Mouse (Mus musculus): ENCODE measurements around the gene Cbs. TPM values are rescaled to one million over a fixed set of nuclear protein-coding genes. Genes with fewer than 3 reads are reported as not detected.
"Not testable (repeated sequence)": the region's sequence is repeated elsewhere in the genome, so short reads cannot be mapped to it uniquely, and the experiment has no call there.

Gene Cbs
- polyA plus RNA-seq, 1 experiment from 2014 or later, result 10.7 TPM

DNA sequence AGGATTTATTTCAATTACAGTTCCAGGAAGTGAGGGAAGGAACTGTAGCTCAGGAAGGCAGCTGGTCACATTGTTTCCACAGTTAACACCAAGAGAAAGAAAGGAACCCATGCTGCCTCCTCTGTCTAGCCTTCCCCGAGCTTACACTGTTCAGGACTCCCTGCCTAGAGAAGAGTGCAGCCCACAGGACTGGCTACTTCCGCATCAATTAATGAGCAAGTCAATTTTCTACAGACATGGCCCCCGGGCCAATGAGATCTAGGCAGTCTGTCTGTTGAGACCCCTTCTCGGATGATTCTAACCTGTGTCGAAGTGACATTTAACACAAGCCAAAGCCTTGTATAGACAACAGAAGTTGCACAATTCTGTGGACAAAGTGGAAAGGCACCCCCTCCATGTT lies 2.1 kb downstream of the Cbs start:
- Histone ChIP-seq H3K27me3 (ENCODE audit: control insufficient read depth, insufficient read depth, low read length) (peaks cover 12% of the 10 kb centered on the region), H3K9me3 (ENCODE audit: control insufficient read depth, low read length) (no peaks in the 10 kb centered on the region), H3K9ac (replicated peaks; ENCODE audit: low read depth, low read length) (no peak overlapping the region), H3K36me3 (ENCODE audit: control insufficient read depth, insufficient read depth, low read length) (no peaks in the 10 kb centered on the region), H3K4me3 (ENCODE audit: low read depth, low read length) (no peak overlapping the region), H3K27ac (ENCODE audit: low read depth, low read length) (no peak overlapping the region), H3K4me1 (ENCODE audit: control insufficient read depth, insufficient read depth, low read length) (peaks cover 14% of the 10 kb centered on the region), H3K4me2 (ENCODE audit: low read depth, low read length) (no peak overlapping the region)
- 71% methylated on average over 5 of the region's 5 CpGs for WGBS
- ATAC-seq (ENCODE audit: low read depth), result no peak

DNA sequence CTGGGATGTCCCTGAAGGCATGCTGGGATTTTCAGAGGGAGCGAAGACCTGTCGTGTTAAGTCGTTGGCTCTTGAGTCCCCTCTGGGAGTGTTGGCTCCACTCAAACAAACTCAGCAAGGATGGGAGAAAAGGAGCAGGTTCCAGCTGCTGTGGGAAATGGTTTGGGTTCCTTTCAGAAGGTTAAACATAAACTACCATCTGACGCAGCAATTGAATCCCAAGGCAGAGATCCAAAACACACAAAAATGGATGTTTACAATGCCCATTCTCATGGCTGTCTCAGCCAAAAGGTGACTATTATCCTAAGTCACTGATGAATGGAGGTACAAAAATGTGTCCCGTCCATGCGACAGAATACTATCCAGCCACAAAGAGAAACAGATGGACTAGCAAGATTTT lies 4.0 kb downstream of the Cbs start:
- peaks cover 12% of the 10 kb centered on the region for H3K27me3 ChIP-seq (ENCODE audit: control insufficient read depth, insufficient read depth, low read length)
- no peak for ATAC-seq (ENCODE audit: low read depth)
- H3K9me3 ChIP-seq (ENCODE audit: control insufficient read depth, low read length), result no peaks in the 10 kb centered on the region
- H3K4me1 ChIP-seq (ENCODE audit: control insufficient read depth, insufficient read depth, low read length), result peaks cover 14% of the 10 kb centered on the region
- H3K27ac ChIP-seq (ENCODE audit: low read depth, low read length), result no peak overlapping the region
- WGBS, result 39% methylated on average over 6 of the region's 6 CpGs
- H3K36me3 ChIP-seq (ENCODE audit: control insufficient read depth, insufficient read depth, low read length), result no peaks in the 10 kb centered on the region
- H3K4me2 ChIP-seq (ENCODE audit: low read depth, low read length), result no peak overlapping the region
- no peak overlapping the region for H3K9ac ChIP-seq (replicated peaks; ENCODE audit: low read depth, low read length)
- no peak overlapping the region for H3K4me3 ChIP-seq (ENCODE audit: low read depth, low read length)

DNA sequence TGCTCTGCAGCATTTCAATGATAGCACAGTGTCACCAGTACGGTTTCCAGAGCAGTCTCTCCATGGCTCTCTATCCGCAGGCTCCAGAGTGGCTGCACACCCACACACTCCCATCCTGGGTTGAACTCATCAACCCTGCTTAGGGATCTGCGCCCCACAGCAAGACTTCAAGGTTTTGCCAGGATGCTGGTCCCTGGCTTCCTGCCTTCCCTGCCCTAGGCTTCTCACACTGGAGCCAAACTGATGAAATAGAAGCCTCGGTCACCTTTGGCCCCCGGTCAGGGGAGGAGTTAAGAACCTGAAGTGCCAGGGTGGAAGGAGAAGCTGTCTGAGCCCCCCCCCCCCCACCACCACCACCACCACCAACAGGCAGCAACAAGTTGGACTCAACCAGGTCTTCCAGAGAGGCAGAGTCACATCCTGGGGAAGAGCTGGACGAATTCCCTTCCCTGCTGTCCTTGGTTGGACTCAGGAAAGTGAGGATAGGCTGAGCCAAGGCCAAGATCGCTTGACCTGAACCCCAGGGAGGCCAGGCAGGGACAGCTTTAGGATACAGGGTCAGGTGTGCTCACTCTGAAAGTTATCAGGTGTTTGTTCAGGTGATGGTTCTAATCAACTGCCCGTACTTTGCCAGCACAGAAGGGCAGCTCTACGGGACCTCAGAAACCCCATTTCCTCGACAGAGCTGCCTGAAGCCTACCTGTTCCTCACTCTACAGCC lies 5.8 kb downstream of the Cbs start:
- Histone ChIP-seq H3K9ac (replicated peaks; ENCODE audit: low read depth, low read length) (no peak overlapping the region), H3K9me3 (ENCODE audit: control insufficient read depth, low read length) (no peaks in the 10 kb centered on the region), H3K36me3 (ENCODE audit: control insufficient read depth, insufficient read depth, low read length) (no peaks in the 10 kb centered on the region), H3K27ac (ENCODE audit: low read depth, low read length) (no peak overlapping the region), H3K4me2 (ENCODE audit: low read depth, low read length) (no peak overlapping the region), H3K4me3 (ENCODE audit: low read depth, low read length) (no peak overlapping the region), H3K4me1 (ENCODE audit: control insufficient read depth, insufficient read depth, low read length) (peaks cover 2% of the 10 kb centered on the region), H3K27me3 (ENCODE audit: control insufficient read depth, insufficient read depth, low read length) (peaks cover 7% of the 10 kb centered on the region)
- 86% methylated on average over 10 of the region's 10 CpGs for WGBS
- no peak for ATAC-seq (ENCODE audit: low read depth)

DNA sequence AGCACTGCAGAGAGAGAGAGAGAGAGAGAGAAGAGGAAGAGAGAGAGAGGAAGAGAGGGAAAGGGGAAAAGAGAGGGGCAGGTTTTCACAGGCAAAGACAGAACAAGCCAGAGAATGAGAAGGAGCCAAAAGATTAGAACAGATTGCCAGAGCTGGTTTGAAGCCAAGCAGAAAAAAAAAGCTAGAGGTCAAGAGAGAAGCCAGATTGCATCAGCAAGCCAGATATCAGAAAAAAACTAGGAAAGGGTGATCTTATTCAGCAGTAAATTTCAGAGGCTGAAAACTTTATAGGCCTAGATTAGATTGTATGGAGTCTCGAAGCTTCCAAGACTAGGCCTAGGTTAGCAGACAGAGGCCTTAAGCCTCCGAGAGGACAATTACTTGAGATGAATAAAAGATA lies 9.1 kb downstream of the Cbs start:
- no peaks in the 10 kb centered on the region for H3K4me1 ChIP-seq (ENCODE audit: control insufficient read depth, insufficient read depth, low read length)
- no peak overlapping the region for H3K9ac ChIP-seq (replicated peaks; ENCODE audit: low read depth, low read length)
- no peak for ATAC-seq (ENCODE audit: low read depth)
- no peak overlapping the region for H3K27ac ChIP-seq (ENCODE audit: low read depth, low read length)
- H3K27me3 ChIP-seq (ENCODE audit: control insufficient read depth, insufficient read depth, low read length), result no peaks in the 10 kb centered on the region
- no peaks in the 10 kb centered on the region for H3K9me3 ChIP-seq (ENCODE audit: control insufficient read depth, low read length)
- no peak overlapping the region for H3K4me2 ChIP-seq (ENCODE audit: low read depth, low read length)
- WGBS, result 95% methylated on average over 2 of the region's 2 CpGs
- H3K4me3 ChIP-seq (ENCODE audit: low read depth, low read length), result no peak overlapping the region
- no peaks in the 10 kb centered on the region for H3K36me3 ChIP-seq (ENCODE audit: control insufficient read depth, insufficient read depth, low read length)

DNA sequence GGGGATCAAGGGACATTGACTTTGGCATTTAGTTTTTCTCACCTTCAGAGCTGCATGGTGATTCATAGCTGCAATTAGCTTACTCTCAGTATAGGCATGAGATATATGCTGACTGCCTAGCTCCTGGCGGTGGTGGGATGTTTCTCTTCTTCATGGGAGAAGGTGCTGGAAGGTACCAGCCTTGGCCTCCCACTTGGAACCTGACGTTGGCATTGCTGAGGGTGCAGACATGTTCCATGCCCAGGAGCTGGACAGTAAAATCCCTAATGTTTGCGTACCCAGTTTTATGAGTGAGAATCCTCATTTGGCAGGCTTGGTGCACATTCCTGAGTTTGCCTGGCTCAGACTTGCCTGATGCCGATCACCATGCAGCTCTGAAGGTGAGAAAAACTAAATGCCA lies 13.9 kb downstream of the Cbs start:
- Histone ChIP-seq H3K4me3 (ENCODE audit: low read depth, low read length) (no peak overlapping the region), H3K27me3 (ENCODE audit: control insufficient read depth, insufficient read depth, low read length) (no peaks in the 10 kb centered on the region), H3K4me1 (ENCODE audit: control insufficient read depth, insufficient read depth, low read length) (no peaks in the 10 kb centered on the region), H3K4me2 (ENCODE audit: low read depth, low read length) (no peak overlapping the region), H3K9ac (replicated peaks; ENCODE audit: low read depth, low read length) (no peak overlapping the region), H3K27ac (ENCODE audit: low read depth, low read length) (no peak overlapping the region), H3K36me3 (ENCODE audit: control insufficient read depth, insufficient read depth, low read length) (no peaks in the 10 kb centered on the region), H3K9me3 (ENCODE audit: control insufficient read depth, low read length) (no peaks in the 10 kb centered on the region)
- WGBS, result 95% methylated on average over 4 of the region's 4 CpGs
- ATAC-seq (ENCODE audit: low read depth), result no peak

DNA sequence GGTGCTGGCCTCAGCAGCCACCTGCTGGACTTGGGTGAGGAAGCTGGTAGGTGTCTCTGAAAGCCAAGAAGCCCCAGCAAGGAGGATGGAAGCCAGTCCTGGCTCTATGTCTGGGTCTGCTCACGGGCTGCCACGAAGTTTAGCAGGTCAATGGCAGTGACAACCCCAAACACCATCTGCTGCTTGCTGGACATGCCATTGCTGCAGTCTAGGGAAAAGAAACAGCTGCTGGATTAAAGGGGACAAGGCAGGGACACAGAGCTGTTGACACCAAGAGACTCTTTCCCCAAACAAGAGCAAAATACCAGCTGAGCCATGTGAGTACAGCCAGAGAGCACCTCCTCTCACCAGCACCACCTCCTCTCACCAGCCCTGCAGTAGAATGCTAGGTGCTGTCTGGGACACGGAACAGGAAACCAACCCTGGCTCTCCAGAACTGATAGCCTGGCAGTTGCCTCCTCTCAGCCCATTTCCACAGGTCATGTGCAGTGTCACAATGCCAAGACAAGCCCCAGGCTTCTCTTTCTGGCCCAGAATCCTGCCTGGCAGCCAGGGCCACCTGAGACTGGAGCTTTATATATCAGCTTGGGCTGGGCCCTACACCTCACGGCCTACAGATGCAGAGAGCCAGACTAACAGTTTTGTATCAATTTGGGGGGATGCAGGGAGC lies 23.8 kb downstream of the Cbs start:
- H3K27me3 ChIP-seq (ENCODE audit: control insufficient read depth, insufficient read depth, low read length), result no peaks in the 10 kb centered on the region
- WGBS, result 89% methylated on average over 4 of the region's 4 CpGs
- H3K4me1 ChIP-seq (ENCODE audit: control insufficient read depth, insufficient read depth, low read length), result no peaks in the 10 kb centered on the region
- H3K4me3 ChIP-seq (ENCODE audit: low read depth, low read length), result no peak overlapping the region
- H3K27ac ChIP-seq (ENCODE audit: low read depth, low read length), result no peak overlapping the region
- no peak for ATAC-seq (ENCODE audit: low read depth)
- H3K36me3 ChIP-seq (ENCODE audit: control insufficient read depth, insufficient read depth, low read length), result no peaks in the 10 kb centered on the region
- no peak overlapping the region for H3K9ac ChIP-seq (replicated peaks; ENCODE audit: low read depth, low read length)
- no peak overlapping the region for H3K4me2 ChIP-seq (ENCODE audit: low read depth, low read length)
- H3K9me3 ChIP-seq (ENCODE audit: control insufficient read depth, low read length), result no peaks in the 10 kb centered on the region

DNA sequence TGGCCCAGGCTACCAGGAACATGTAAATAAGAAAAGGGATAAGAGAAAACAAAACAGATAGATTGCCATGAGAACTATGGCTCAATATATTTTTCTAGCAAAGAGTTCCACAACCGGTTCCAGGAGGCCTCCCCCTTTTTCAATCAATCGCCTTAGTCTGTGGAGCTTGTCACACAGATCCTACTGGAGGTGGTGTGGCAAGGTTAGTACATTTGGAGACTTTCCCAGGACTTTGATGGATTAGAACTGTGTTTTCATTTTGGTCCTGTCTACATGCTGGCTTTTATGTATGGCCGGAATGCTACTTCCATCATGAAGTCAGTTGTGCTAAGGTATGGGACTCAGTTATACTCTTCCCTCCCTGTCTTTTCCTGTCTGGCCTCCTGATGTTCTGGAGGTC lies 27.1 kb downstream of the Cbs start:
- no peak for ATAC-seq (ENCODE audit: low read depth)
- Histone ChIP-seq H3K9me3 (ENCODE audit: control insufficient read depth, low read length) (no peaks in the 10 kb centered on the region), H3K27ac (ENCODE audit: low read depth, low read length) (no peak overlapping the region), H3K4me1 (ENCODE audit: control insufficient read depth, insufficient read depth, low read length) (no peaks in the 10 kb centered on the region), H3K4me2 (ENCODE audit: low read depth, low read length) (no peak overlapping the region), H3K27me3 (ENCODE audit: control insufficient read depth, insufficient read depth, low read length) (no peaks in the 10 kb centered on the region), H3K9ac (replicated peaks; ENCODE audit: low read depth, low read length) (no peak overlapping the region), H3K4me3 (ENCODE audit: low read depth, low read length) (no peak overlapping the region), H3K36me3 (ENCODE audit: control insufficient read depth, insufficient read depth, low read length) (peaks cover 16% of the 10 kb centered on the region)
- 96% methylated on average over 3 of the region's 3 CpGs for WGBS

DNA sequence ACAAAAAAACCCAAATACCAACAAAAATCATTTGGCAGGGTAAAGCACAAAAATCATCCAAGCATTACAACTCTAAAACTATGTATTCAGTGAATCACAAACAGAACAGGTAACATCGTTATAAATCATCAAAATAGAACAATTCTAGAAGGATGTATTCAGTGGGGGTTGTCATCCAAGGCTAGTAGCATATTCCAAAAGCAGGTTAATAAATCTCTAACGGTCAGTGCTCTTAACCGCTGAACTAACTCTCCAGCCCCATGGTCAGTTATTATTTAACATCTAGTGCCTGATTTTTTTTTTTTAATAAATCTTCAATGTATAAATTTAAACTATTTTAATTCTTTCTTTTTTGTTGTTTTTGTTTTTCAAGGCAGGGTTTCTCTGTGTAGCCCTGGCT lies 27.9 kb downstream of the Cbs start:
- H3K4me3 ChIP-seq (ENCODE audit: low read depth, low read length); H3K4me2 ChIP-seq (ENCODE audit: low read depth, low read length); H3K9ac ChIP-seq (replicated peaks; ENCODE audit: low read depth, low read length); H3K4me1 ChIP-seq (ENCODE audit: control insufficient read depth, insufficient read depth, low read length); ATAC-seq (ENCODE audit: low read depth); H3K9me3 ChIP-seq (ENCODE audit: control insufficient read depth, low read length); H3K27me3 ChIP-seq (ENCODE audit: control insufficient read depth, insufficient read depth, low read length); H3K27ac ChIP-seq (ENCODE audit: low read depth, low read length): not testable (repeated sequence)
- 98% methylated on average over 3 of the region's 3 CpGs for whole genome bisulfite sequencing
- peaks cover 22% of the 10 kb centered on the region for H3K36me3 ChIP-seq (ENCODE audit: control insufficient read depth, insufficient read depth, low read length)

DNA sequence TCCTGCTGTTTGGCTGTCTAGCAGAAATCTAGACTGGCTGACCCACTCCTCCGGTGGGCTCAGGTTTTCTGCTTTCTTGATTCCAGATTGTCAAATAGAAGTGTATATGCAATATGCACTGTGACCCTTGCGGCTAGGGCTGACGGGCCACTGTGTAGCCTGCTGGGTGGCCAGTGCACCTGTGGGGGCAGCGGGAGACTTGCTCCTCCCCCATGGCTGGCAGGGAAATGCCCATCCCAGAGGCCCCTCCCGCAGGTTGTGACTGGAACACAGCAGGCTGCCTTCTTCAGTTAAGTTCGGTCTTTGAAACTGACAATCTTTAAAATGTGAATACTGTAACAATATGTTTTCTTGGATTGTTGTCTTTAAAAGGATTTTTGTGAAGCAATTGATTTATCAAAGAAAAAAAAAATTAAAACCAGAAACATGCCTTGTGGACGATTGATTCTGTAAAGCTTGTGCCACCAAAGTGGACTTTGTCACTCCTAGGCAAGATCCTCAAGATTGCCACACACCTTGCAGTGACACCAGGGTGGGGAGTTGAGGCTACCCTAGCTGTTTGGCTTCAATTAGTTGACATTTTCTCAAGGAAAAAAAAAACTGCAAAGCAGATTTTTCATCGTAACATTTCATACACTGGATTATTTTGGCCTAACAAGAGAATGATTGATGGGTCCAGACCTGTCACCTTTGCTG lies 29.6 kb downstream of the Cbs start:
- Histone ChIP-seq H3K4me3 (ENCODE audit: low read depth, low read length) (no peak overlapping the region), H3K36me3 (ENCODE audit: control insufficient read depth, insufficient read depth, low read length) (peaks cover 32% of the 10 kb centered on the region), H3K27me3 (ENCODE audit: control insufficient read depth, insufficient read depth, low read length) (no peaks in the 10 kb centered on the region), H3K9ac (replicated peaks; ENCODE audit: low read depth, low read length) (no peak overlapping the region), H3K27ac (ENCODE audit: low read depth, low read length) (no peak overlapping the region), H3K4me1 (ENCODE audit: control insufficient read depth, insufficient read depth, low read length) (no peaks in the 10 kb centered on the region), H3K4me2 (ENCODE audit: low read depth, low read length) (no peak overlapping the region), H3K9me3 (ENCODE audit: control insufficient read depth, low read length) (no peaks in the 10 kb centered on the region)
- 87% methylated on average over 8 of the region's 8 CpGs for WGBS
- ATAC-seq (ENCODE audit: low read depth), result no peak
